Comparison of ENCODE assay signal across 30 mouse cellular contexts in genomic region chr11:66835864-66836263, GRCm38 (mm10).
"Had no signal": no experiment of that assay in that cellular context is flagged by ENCODE, and none has a peak within 500 bp of the region (broad histone marks: within the 10 kb centered on the region; RNA-seq: fewer than 3 reads in every experiment).

No protein-coding gene starts in this region.

- DNase-seq: left cerebral cortex, postnatal 4 days; liver; liver, embryonic 13.5 days; liver, postnatal 0 days; lung, adult 18-20 months; lung, adult 2 months; lung, embryonic 14.5 days; lung, postnatal 10 days; lung, postnatal 14 days; lung, postnatal 36 days; lung, postnatal 4 days; midbrain, embryonic 14.5 days had no signal

- H3K4me2 ChIP-seq: limb, embryonic 12.5 days; limb, embryonic 13.5 days; limb, embryonic 15.5 days; liver, embryonic 11.5 days; liver, embryonic 12.5 days; liver, embryonic 13.5 days; liver, embryonic 15.5 days; lung, embryonic 14.5 days; lung, embryonic 15.5 days; midbrain, embryonic 11.5 days; midbrain, embryonic 12.5 days; midbrain, embryonic 13.5 days; midbrain, embryonic 15.5 days; neural tube, embryonic 12.5 days had no signal

- H3K9ac ChIP-seq: limb, embryonic 12.5 days; limb, embryonic 13.5 days; limb, embryonic 15.5 days; liver, embryonic 12.5 days; liver, embryonic 13.5 days; liver, embryonic 14.5 days; liver, embryonic 15.5 days; liver, postnatal 0 days; lung, embryonic 14.5 days; lung, embryonic 15.5 days; midbrain, embryonic 12.5 days; midbrain, embryonic 13.5 days; midbrain, embryonic 15.5 days; neural tube, embryonic 12.5 days had no signal

- H3K4me1 ChIP-seq: limb, embryonic 10.5 days; limb, embryonic 12.5 days; limb, embryonic 13.5 days; limb, embryonic 15.5 days; liver, embryonic 12.5 days; liver, embryonic 13.5 days; liver, embryonic 15.5 days; lung, embryonic 15.5 days; megakaryocyte, embryonic 14.5 days; midbrain, embryonic 15.5 days; neural tube, embryonic 12.5 days had no signal

- H3K4me3 ChIP-seq: limb, embryonic 10.5 days; limb, embryonic 12.5 days; limb, embryonic 13.5 days; limb, embryonic 15.5 days; liver, embryonic 12.5 days; liver, embryonic 13.5 days; liver, embryonic 15.5 days; lung, embryonic 15.5 days; megakaryocyte, embryonic 14.5 days; midbrain, embryonic 10.5 days; midbrain, embryonic 12.5 days; midbrain, embryonic 13.5 days; midbrain, embryonic 15.5 days; myocyte; neural tube, embryonic 12.5 days had no signal

- H3K27me3 ChIP-seq: limb, embryonic 12.5 days; limb, embryonic 13.5 days; limb, embryonic 15.5 days; liver, embryonic 12.5 days; liver, embryonic 13.5 days; liver, embryonic 15.5 days; lung, embryonic 15.5 days; megakaryocyte, embryonic 14.5 days; midbrain, embryonic 13.5 days; midbrain, embryonic 15.5 days; neural tube, embryonic 12.5 days had no signal

- H3K9me3 ChIP-seq: limb, embryonic 10.5 days; limb, embryonic 12.5 days; limb, embryonic 13.5 days; limb, embryonic 15.5 days; liver, embryonic 12.5 days; liver, embryonic 13.5 days; liver, embryonic 15.5 days; lung, embryonic 15.5 days; midbrain, embryonic 10.5 days; midbrain, embryonic 12.5 days; midbrain, embryonic 13.5 days; midbrain, embryonic 15.5 days; neural tube, embryonic 12.5 days had no signal

- H3K27ac ChIP-seq: limb, embryonic 10.5 days; limb, embryonic 12.5 days; limb, embryonic 13.5 days; limb, embryonic 15.5 days; liver, embryonic 12.5 days; liver, embryonic 13.5 days; liver, embryonic 14.5 days; liver, embryonic 15.5 days; lung, embryonic 15.5 days; macrophage; midbrain, embryonic 10.5 days; midbrain, embryonic 12.5 days; midbrain, embryonic 13.5 days; midbrain, embryonic 15.5 days; neural tube, embryonic 12.5 days had no signal

- H3K36me3 ChIP-seq: limb, embryonic 10.5 days; limb, embryonic 12.5 days; limb, embryonic 13.5 days; limb, embryonic 15.5 days; liver, embryonic 12.5 days; liver, embryonic 13.5 days; liver, embryonic 15.5 days; lung, embryonic 15.5 days; midbrain, embryonic 10.5 days; midbrain, embryonic 12.5 days; midbrain, embryonic 13.5 days; midbrain, embryonic 15.5 days; neural tube, embryonic 12.5 days had no signal
